Mouse (Mus musculus) embryonic facial prominence, embryonic 15.5 days (tissue): ENCODE measurements around the gene Prelid1. TPM values are rescaled to one million over a fixed set of nuclear protein-coding genes. Genes with fewer than 3 reads are reported as not detected.
A peak's percentile ranks its signal among the peaks of the same experiment; 100 is the strongest.

Experiments used
- ATAC-seq: fragments of 200-750 bp; cut with Nextera tagmentation; 2 replicates; pipeline ENCODE4 v1.8.0; 2017; ENCODE audit warnings: low read depth, moderate TSS enrichment; ENCODE audit not compliant: insufficient number of reproducible peaks, low FRiP score, low TSS enrichment
- H3K27ac ChIP-seq: fragments of 300-500 bp; sonication (generic); replicated peaks from 2 replicates; pipeline ENCODE4 v1.5.1; 2015; ENCODE audit warnings: mild to moderate bottlenecking, inconsistent platforms
- H3K27me3 ChIP-seq: fragments of 300-500 bp; sonication (generic); 2 replicates; pipeline ENCODE4 v1.6.1; 2015; ENCODE audit warnings: inconsistent platforms
- H3K36me3 ChIP-seq: fragments of 300-500 bp; sonication (generic); 2 replicates; pipeline ENCODE4 v1.6.1; 2015; ENCODE audit warnings: mild to moderate bottlenecking, inconsistent platforms
- H3K4me1 ChIP-seq: fragments of 300-500 bp; sonication (generic); 2 replicates; pipeline ENCODE4 v1.6.1; 2015; ENCODE audit warnings: inconsistent platforms
- H3K4me2 ChIP-seq: fragments of 300-500 bp; sonication (generic); replicated peaks from 2 replicates; pipeline ENCODE4 v1.6.1; 2015; ENCODE audit warnings: mild to moderate bottlenecking, inconsistent platforms
- H3K4me3 ChIP-seq: fragments of 300-500 bp; sonication (generic); replicated peaks from 2 replicates; pipeline ENCODE4 v1.5.1; 2015; ENCODE audit warnings: mild to moderate bottlenecking, inconsistent platforms
- H3K9ac ChIP-seq: fragments of 300-500 bp; sonication (generic); 2 replicates; pipeline ENCODE4 v1.6.1; 2015; ENCODE audit warnings: inconsistent platforms
- H3K9me3 ChIP-seq: fragments of 300-500 bp; sonication (generic); replicated peaks from 2 replicates; pipeline ENCODE4 v1.6.1; 2016; ENCODE audit warnings: inconsistent platforms
- WGBS: fragments of 180-500 bp; shearing (Covaris S2); methylation state at CpG from one replicate; pipeline ENCODE4 v1.1.7; 2015; 5-methylcytosine and 5-hydroxymethylcytosine counted together
- polyA plus RNA-seq: library from polyadenylated mRNA; unstranded; fragments of >200 nt; fragmentation: Nextera tagmentation; extraction: Ambion mirVana; gene quantifications from 2 replicates; pipeline ENCODE4 v1.2.1, GENCODE M21; 2015

Gene Prelid1
- 415 and 433 TPM in 2 replicates for polyA plus RNA-seq

GRCm38 (mm10) chr13:55319931-55320533, at the start of gene Prelid1:
Prelid1 (plus strand) TSS chr13:55320500.
- Histone ChIP-seq H3K36me3 (peaks cover 69% of the 10 kb centered on the region), H3K9ac (peak within 1 kb of the TSS; percentile 99), H3K27ac (peak within 1 kb of the TSS; percentile 88), H3K9me3 (no peaks in the 10 kb centered on the region), H3K4me1 (peaks cover 36% of the 10 kb centered on the region), H3K4me2 (peak within 1 kb of the TSS; percentile 68), H3K4me3 (peak within 1 kb of the TSS; percentile 98), H3K27me3 (no peaks in the 10 kb centered on the region)
- ATAC-seq, result no peak
- WGBS, result 76% methylated on average over 4 of the region's 4 CpGs

GRCm38 (mm10) chr13:55277203-55277602, 43.1 kb upstream of the Prelid1 start:
- Histone ChIP-seq H3K4me3 (no peak overlapping the region), H3K27ac (no peak overlapping the region), H3K9me3 (no peaks in the 10 kb centered on the region), H3K27me3 (no peaks in the 10 kb centered on the region), H3K4me2 (no peak overlapping the region), H3K4me1 (no peaks in the 10 kb centered on the region), H3K9ac (no peak overlapping the region), H3K36me3 (peaks cover 52% of the 10 kb centered on the region)
- 52% methylated on average over 5 of the region's 5 CpGs for WGBS
- no peak for ATAC-seq

GRCm38 (mm10) chr13:55277646-55278045, 42.7 kb upstream of the Prelid1 start:
- H3K9ac ChIP-seq, result no peak overlapping the region
- no peak overlapping the region for H3K4me3 ChIP-seq
- no peak for ATAC-seq
- 91% methylated on average over 5 of the region's 5 CpGs for WGBS
- peaks cover 53% of the 10 kb centered on the region for H3K36me3 ChIP-seq
- no peak overlapping the region for H3K4me2 ChIP-seq
- no peaks in the 10 kb centered on the region for H3K4me1 ChIP-seq
- H3K27ac ChIP-seq, result no peak overlapping the region
- no peaks in the 10 kb centered on the region for H3K9me3 ChIP-seq
- no peaks in the 10 kb centered on the region for H3K27me3 ChIP-seq

- Histone ChIP-seq H3K9me3 (no peaks in the 10 kb centered on the region), H3K4me2 (no peak overlapping the region), H3K4me3 (no peak overlapping the region), H3K4me1 (no peaks in the 10 kb centered on the region), H3K36me3 (peaks cover 78% of the 10 kb centered on the region), H3K27ac (no peak overlapping the region), H3K27me3 (no peaks in the 10 kb centered on the region), H3K9ac (no peak overlapping the region)
- WGBS, result 77% methylated on average over 3 of the region's 3 CpGs
- no peak for ATAC-seq
Observed at GRCm38 (mm10) chr13:55288854-55289253, 31.4 kb upstream of the Prelid1 start.

- no peak overlapping the region for H3K4me3 ChIP-seq
- no peak overlapping the region for H3K9ac ChIP-seq
- no peak overlapping the region for H3K4me2 ChIP-seq
- H3K4me1 ChIP-seq, result no peaks in the 10 kb centered on the region
- H3K27ac ChIP-seq, result no peak overlapping the region
- WGBS, result 88% methylated on average over 1 of the region's 1 CpGs
- peaks cover 83% of the 10 kb centered on the region for H3K36me3 ChIP-seq
- no peaks in the 10 kb centered on the region for H3K27me3 ChIP-seq
- no peak for ATAC-seq
- H3K9me3 ChIP-seq, result no peaks in the 10 kb centered on the region
Observed at GRCm38 (mm10) chr13:55296760-55297159, 23.5 kb upstream of the Prelid1 start.

GRCm38 (mm10) chr13:55300913-55301312, 19.4 kb upstream of the Prelid1 start:
- H3K9me3 ChIP-seq, result no peaks in the 10 kb centered on the region
- H3K27ac ChIP-seq, result no peak overlapping the region
- H3K4me2 ChIP-seq, result no peak overlapping the region
- H3K9ac ChIP-seq, result no peak overlapping the region
- H3K27me3 ChIP-seq, result no peaks in the 10 kb centered on the region
- no peaks in the 10 kb centered on the region for H3K4me1 ChIP-seq
- WGBS, result 87% methylated on average over 5 of the region's 5 CpGs
- no peak overlapping the region for H3K4me3 ChIP-seq
- peaks cover 79% of the 10 kb centered on the region for H3K36me3 ChIP-seq
- ATAC-seq, result no peak

- 86% methylated on average over 8 of the region's 8 CpGs for WGBS
- Histone ChIP-seq H3K27ac (no peak overlapping the region), H3K4me3 (no peak overlapping the region), H3K27me3 (no peaks in the 10 kb centered on the region), H3K36me3 (peaks cover 92% of the 10 kb centered on the region), H3K9ac (no peak overlapping the region), H3K4me2 (no peak overlapping the region), H3K9me3 (no peaks in the 10 kb centered on the region), H3K4me1 (no peaks in the 10 kb centered on the region)
- ATAC-seq, result no peak
Observed at GRCm38 (mm10) chr13:55312028-55312630, 8.2 kb upstream of the Prelid1 start.

GRCm38 (mm10) chr13:55313051-55313450, 7.2 kb upstream of the Prelid1 start:
- WGBS, result 87% methylated on average over 9 of the region's 9 CpGs
- Histone ChIP-seq H3K4me1 (no peaks in the 10 kb centered on the region), H3K27ac (no peak overlapping the region), H3K9ac (no peak overlapping the region), H3K4me3 (no peak overlapping the region), H3K4me2 (no peak overlapping the region), H3K9me3 (no peaks in the 10 kb centered on the region), H3K36me3 (peaks cover 92% of the 10 kb centered on the region), H3K27me3 (no peaks in the 10 kb centered on the region)
- ATAC-seq, result no peak

- H3K4me3 ChIP-seq, result no peak overlapping the region
- H3K27me3 ChIP-seq, result no peaks in the 10 kb centered on the region
- peaks cover 96% of the 10 kb centered on the region for H3K36me3 ChIP-seq
- H3K4me2 ChIP-seq, result no peak overlapping the region
- H3K9ac ChIP-seq, result no peak overlapping the region
- no peak overlapping the region for H3K27ac ChIP-seq
- no peak for ATAC-seq
- WGBS, result 71% methylated on average over 2 of the region's 2 CpGs
- no peaks in the 10 kb centered on the region for H3K9me3 ChIP-seq
- 0 out of 2 replicates have a peak, but pooled peaks cover 3% of the 10 kb centered on the region for H3K4me1 ChIP-seq
Observed at GRCm38 (mm10) chr13:55314891-55315412, 5.3 kb upstream of the Prelid1 start.

- no peaks in the 10 kb centered on the region for H3K9me3 ChIP-seq
- H3K27me3 ChIP-seq, result no peaks in the 10 kb centered on the region
- no peak overlapping the region for H3K4me3 ChIP-seq
- peaks cover 27% of the 10 kb centered on the region for H3K4me1 ChIP-seq
- WGBS, result 81% methylated on average over 3 of the region's 3 CpGs
- H3K4me2 ChIP-seq, result no peak overlapping the region
- H3K36me3 ChIP-seq, result peaks cover 72% of the 10 kb centered on the region
- peak overlapping the region; percentile 28; the same call in 1 of the 2 replicates for H3K27ac ChIP-seq
- H3K9ac ChIP-seq, result no peak overlapping the region
- ATAC-seq, result no peak
Observed at GRCm38 (mm10) chr13:55318351-55318750, 1.9 kb upstream of the Prelid1 start.

GRCm38 (mm10) chr13:55321434-55322129, 1.3 kb downstream of the Prelid1 start, which contains the start of gene Rab24:
Rab24 (minus strand) TSS chr13:55321946.
- Histone ChIP-seq H3K36me3 (peaks cover 67% of the 10 kb centered on the region), H3K4me3 (peak within 1 kb of the TSS; percentile 98), H3K27me3 (no peaks in the 10 kb centered on the region), H3K4me1 (peaks cover 36% of the 10 kb centered on the region), H3K9me3 (no peaks in the 10 kb centered on the region), H3K9ac (peak within 1 kb of the TSS; percentile 99), H3K4me2 (peak within 1 kb of the TSS; percentile 68), H3K27ac (peak within 1 kb of the TSS; percentile 88)
- under 1% methylated on average over 73 of the region's 73 CpGs for WGBS
- peak; percentile 86 for ATAC-seq
